Mouse (Mus musculus) liver, adult 2 months (tissue): ENCODE results near the gene Slc35f6.

Experiments
- CTCF ChIP-seq: fragments of 200-500 bp; IDR thresholded peaks from 2 replicates; pipeline ENCODE4 v1.5.1; 2011; ENCODE audit warnings: low read depth, low read length, control low read depth
- POLR2A ChIP-seq: fragments of 200-500 bp; IDR thresholded peaks from 2 replicates; pipeline ENCODE4 v1.6.1; 2011; ENCODE audit warnings: low read length, control low read depth; ENCODE audit not compliant: insufficient read depth; ENCODE audit errors: extremely low read depth

- TF ChIP-seq POLR2A (no peak), CTCF (no peak)
These were observed 4.1 kb upstream of the Slc35f6 start for GRCm38 (mm10) chr5:30643477-30644179.
